Mouse (Mus musculus): ENCODE data around the gene Wbp2nl.

Gene Wbp2nl

DNA sequence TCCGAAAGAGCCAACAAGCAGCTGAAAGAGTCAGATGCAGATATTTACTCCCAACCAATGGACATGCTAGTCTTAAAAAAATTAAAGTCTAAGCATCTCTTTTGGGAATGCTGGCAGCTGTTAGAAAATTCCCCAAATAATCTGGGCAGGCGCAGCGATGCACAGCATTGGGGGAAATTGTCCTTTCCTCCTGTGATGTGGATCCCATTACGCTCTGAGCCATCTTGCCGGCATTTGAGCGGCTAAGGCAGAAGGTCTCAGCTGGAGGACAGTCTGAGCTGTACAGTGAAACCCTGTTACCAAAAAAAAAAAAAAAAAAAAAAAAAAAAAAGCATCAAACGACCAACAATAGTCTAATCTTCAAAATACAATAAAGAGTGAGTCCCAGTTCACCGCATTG is 23.4 kb downstream of the Wbp2nl start:
- no peak for DNase-seq

DNA sequence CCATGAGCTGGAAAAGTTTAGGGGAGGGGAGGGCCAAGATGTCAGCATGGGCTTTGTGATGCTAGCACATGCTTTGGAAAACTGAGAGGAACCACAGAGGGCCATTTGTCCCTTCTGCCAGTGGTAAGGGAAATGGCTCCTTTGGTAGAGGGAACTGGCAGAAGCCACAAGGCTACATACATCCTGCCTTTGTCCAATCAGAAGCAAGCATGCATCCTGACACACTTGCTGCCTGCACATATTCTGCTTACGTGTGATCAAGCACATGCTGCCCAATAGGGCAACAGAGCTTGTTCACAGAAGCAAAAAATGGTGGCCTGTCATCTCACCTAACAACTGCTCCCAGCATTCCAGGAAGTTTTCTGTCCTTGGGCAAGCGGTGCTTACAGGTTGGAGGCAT is 26.6 kb downstream of the Wbp2nl start:
- DNase-seq: no peak

GRCm38 (mm10) chr15:82335194-82335593 is 36.4 kb downstream of the Wbp2nl start:
- no peak for DNase-seq

GRCm38 (mm10) chr15:82336629-82337028 is 37.9 kb downstream of the Wbp2nl start:
- DNase-seq: no peak

DNA sequence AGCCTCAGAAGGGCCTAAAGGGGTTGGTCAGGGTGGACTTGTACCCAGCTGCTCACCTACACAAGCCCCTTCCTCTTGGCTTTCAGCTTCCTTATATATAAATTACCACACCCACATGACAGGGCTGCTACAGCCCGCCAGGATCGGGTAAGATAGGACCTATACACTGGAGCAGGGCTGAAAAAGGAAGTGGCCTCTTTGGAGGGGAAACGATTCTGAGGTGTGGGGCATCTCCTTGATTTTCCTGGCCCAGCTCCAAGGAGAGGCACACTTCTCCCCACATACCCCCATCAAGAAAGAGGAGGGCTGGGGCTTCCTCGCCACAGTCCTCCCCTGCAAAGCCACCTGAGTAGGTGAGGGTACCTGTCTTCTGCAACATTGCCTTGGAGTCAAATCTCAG is 39.1 kb downstream of the Wbp2nl start:
- DNase-seq: no peak

- peak; percentile 98 for DNase-seq
Measured at GRCm38 (mm10) chr15:82338593-82339112, 39.9 kb downstream of the Wbp2nl start, which contains the start of the genes Naga, Pheta2 and Smdt1. Naga (minus strand) TSS chr15:82338925. Pheta2 (plus strand) TSS chr15:82338942. Smdt1 (plus strand) TSS chr15:82338959.

- DNase-seq: no peak
Measured at GRCm38 (mm10) chr15:82339150-82339549, 40.4 kb downstream of the Wbp2nl start.

DNA sequence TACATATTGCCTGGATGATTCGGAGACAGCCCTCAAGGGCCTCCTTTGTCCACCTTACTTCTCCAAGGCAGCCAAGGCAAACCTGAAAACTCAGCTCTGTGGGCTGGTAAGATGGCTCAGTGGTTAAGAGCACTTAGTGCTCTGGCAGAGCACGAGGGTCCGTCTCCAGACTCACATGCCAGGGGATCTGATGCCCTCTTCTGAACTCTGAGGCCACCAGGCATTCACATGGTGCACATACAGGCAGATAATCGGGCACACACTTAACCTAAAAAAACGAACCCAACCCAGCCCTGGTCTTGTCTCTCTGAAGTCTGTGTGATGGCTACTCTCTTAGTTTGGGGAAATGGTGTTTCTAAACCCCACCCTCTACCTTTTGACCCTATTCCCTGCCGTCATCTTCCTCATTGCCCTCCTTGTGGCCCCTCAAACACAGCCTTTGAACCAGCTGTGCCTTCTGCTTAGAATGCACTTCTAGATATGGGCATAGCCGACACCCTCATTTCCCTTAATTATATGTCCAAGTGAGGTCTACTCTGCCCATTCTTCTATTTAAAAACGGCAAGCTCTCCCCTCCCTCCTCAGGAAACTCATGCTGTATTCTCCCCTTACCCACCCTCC is 41.0 kb downstream of the Wbp2nl start:
- no peak for DNase-seq

GRCm38 (mm10) chr15:82340414-82341035 is 41.8 kb downstream of the Wbp2nl start:
- no peak for DNase-seq

GRCm38 (mm10) chr15:82341036-82341501 is 42.3 kb downstream of the Wbp2nl start:
- peak; percentile 61 for DNase-seq

GRCm38 (mm10) chr15:82341675-82342542 is 43.2 kb downstream of the Wbp2nl start:
- no peak for DNase-seq

- DNase-seq: no peak
Measured at GRCm38 (mm10) chr15:82342543-82342935, 43.8 kb downstream of the Wbp2nl start.

DNA sequence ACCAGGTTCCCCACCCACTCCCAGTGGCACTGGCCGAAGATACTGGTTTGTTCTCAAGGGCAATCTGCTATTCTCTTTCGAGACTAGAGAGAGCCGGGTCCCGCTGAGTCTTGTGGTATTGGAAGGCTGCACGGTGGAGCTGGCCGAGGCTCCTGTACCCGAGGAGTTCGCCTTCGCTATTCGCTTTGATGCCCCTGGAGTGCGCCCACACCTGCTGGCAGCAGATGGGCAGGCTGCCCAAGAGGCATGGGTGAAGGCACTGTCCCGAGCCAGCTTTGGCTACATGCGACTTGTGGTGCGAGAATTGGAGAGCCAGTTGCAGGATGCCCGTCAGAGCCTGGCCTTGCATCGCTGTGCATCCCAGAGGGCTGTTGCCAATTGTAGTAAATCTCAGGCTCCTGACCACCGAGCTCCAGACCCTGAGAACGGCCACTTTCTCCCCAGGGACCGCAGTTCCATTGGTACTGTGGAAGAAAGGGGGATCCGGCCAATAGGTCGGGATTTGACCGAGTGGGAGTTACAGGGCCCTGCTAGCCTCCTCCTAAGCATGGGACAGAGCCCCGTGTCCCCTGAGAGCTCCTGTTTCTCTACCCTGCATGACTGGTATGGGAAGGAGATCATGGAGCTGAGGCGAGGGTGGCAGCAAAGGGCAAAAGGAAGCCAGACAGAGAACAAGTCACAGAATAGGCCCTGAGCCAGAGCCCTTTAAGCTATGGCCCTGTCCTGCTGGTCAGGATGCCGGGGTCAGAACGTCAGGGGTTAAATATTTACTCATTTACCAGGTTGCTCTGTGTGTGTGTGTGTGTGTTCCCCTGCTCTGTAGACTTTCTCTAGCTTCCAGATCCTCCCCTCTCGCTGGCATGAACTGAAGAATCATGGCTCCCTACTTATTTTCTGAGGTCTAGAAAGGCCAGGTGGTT is 44.9 kb downstream of the Wbp2nl start:
- DNase-seq: peak; percentile 78

GRCm38 (mm10) chr15:82344971-82345370 is 46.2 kb downstream of the Wbp2nl start:
- no peak for DNase-seq

- DNase-seq: peak; percentile 98
Measured at GRCm38 (mm10) chr15:82345820-82346470, 47.2 kb downstream of the Wbp2nl start.

- DNase-seq: no peak
Measured at GRCm38 (mm10) chr15:82346580-82347302, 48.0 kb downstream of the Wbp2nl start.

- DNase-seq: no peak
Measured at GRCm38 (mm10) chr15:82347303-82347676, 48.5 kb downstream of the Wbp2nl start.

DNA sequence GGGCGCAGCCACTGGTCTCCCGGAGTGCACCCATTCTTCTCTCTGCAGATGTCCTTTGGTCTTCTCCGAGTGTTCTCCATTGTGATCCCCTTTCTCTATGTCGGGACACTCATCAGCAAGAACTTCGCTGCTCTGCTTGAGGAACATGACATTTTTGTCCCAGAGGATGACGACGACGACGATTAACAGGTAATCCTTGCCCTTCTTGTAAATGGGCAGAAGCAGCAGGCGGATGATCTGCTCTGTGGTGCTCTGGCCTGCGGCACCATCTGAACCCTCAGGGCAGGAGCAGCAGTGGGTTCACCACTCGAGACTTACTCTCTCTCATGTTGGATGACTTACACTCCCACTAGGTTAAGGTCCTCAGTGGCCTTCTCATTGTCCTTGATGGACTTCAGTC is 49.1 kb downstream of the Wbp2nl start:
- no peak for DNase-seq

DNA sequence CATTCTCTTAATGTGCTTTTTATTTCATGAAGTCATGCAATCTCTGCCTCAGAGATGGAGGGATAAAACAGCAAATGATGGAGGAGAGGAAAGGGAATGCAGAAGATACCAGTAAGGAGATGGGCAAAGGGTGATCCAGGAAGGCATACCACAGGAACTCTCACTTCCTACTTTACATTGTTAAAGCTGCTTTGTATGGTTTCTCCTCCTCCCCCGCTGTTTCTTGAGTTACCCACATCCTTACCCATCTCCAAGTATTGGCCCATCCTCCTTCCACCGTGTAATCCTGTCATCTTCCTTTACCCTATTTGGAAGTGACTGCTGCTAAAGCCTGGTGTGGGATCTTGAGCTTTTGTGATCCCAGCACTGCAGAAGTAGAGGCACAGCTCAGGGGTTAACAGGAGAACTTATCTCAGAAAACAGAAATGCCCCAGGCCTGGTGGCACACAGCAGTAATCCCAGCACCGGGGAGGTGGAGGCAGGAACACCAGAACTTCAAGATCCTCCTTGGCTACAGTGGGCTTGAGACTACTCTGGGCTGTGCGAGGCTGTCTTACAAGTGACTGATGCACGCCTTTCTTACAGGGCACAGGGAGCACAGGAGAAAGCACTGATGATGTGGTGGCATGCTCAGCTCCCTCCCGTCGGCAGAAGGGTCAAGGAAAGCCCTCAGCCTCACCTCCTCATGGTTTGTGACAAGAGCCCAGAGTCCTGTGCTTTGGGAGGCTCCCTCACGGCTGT is 49.7 kb downstream of the Wbp2nl start:
- DNase-seq: no peak

- DNase-seq: no peak
Measured at GRCm38 (mm10) chr15:82348999-82349341, 50.2 kb downstream of the Wbp2nl start.
